9 mouse cellular contexts compared by ENCODE assay signal in the genomic region with DNA sequence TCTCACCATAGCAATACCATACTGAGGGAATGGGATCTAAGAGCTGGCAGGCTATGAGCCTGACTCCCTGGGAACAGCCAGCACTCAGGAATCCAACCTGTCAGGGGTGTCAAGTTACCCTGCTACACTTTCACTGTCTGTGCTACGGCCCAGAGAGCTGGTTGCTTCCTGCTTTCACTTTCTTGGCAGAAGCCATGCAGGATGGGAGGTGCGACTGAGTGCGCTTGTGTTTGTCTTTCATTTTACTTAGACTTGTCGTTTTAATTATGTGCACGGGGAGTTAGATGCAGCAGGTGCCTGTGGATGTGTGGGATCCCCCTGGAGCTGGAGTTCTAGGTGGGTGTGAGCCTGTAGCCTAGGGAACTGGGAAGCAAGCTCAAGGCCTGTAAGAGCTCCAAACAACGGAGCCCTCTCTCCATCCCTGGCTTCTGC. TPM values are rescaled to one million over a fixed set of nuclear protein-coding genes. Genes with fewer than 3 reads are reported as not detected.
DNase-seq lines count a peak whose midpoint lies in the region; ATAC-seq and TF ChIP-seq lines count a peak whose summit lies in the region.
"Had no signal": no experiment of that assay in that cellular context is flagged by ENCODE, and none has a peak within 500 bp of the region (broad histone marks: within the 10 kb centered on the region; RNA-seq: fewer than 3 reads in every experiment).

No protein-coding gene starts in this region.

- H3K27me3 ChIP-seq in embryonic facial prominence, embryonic 14.5 days (replicated peaks; ENCODE audit: control insufficient read depth, insufficient read depth, low read length), result no peaks in the 10 kb centered on the region
- no peaks in the 10 kb centered on the region for H3K27me3 ChIP-seq in kidney, adult 2 months (replicated peaks; ENCODE audit: control insufficient read depth, insufficient read depth, low read length)
- peaks cover 3% of the 10 kb centered on the region; the same call in 1 of the 2 replicates for H3K27me3 ChIP-seq in midbrain, embryonic 11.5 days (ENCODE audit: control insufficient read depth, insufficient read depth, low read length)
- H3K27me3 ChIP-seq: neural tube, embryonic 13.5 days had no signal

- WGBS in embryonic facial prominence, embryonic 14.5 days, result 6% methylated on average over 6 of the region's 6 CpGs
- 16% methylated on average over 6 of the region's 6 CpGs for WGBS in kidney, adult 2 months
- 15% methylated on average over 6 of the region's 6 CpGs for WGBS in midbrain, embryonic 11.5 days

- no peak overlapping the region for H3K9ac ChIP-seq in embryonic facial prominence, embryonic 14.5 days (ENCODE audit: low read depth, low read length)
- no peak overlapping the region for H3K9ac ChIP-seq in midbrain, embryonic 11.5 days (ENCODE audit: low read length)
- H3K9ac ChIP-seq: neural tube, embryonic 13.5 days had no signal

- peak; percentile 83 for ATAC-seq in embryonic facial prominence, embryonic 14.5 days (ENCODE audit: low read depth)
- ATAC-seq in neutrophil, adult 5-6 weeks (ENCODE audit: extremely low read depth, insufficient number of reproducible peaks, low FRiP score, poor library complexity, severe bottlenecking), result peak; percentile 71
- ATAC-seq in midbrain, embryonic 11.5 days (ENCODE audit: low FRiP score), result no peak

- DNase-seq in urinary bladder, postnatal 14 days (ENCODE audit: low spot score), result peak; percentile 17
- DNase-seq in urinary bladder, postnatal 10 days (ENCODE audit: low spot score), result no peak
- DNase-seq in embryonic facial prominence, embryonic 14.5 days (ENCODE audit: low spot score), result peak; percentile 88
- DNase-seq in kidney, adult 2 months, result peak; percentile 58
- no peak for DNase-seq in midbrain, embryonic 11.5 days (ENCODE audit: low spot score, missing footprints)
- DNase-seq in right cerebral cortex, postnatal 10 days (ENCODE audit: low spot score in 2 of 2), result no peak
- DNase-seq in adipocyte (ENCODE audit: low spot score), result no peak

- H3K36me3 ChIP-seq in embryonic facial prominence, embryonic 14.5 days (ENCODE audit: control insufficient read depth, insufficient read depth, low read length), result no peaks in the 10 kb centered on the region
- no peaks in the 10 kb centered on the region for H3K36me3 ChIP-seq in kidney, adult 2 months (ENCODE audit: control insufficient read depth, insufficient read depth, low read length)
- no peaks in the 10 kb centered on the region for H3K36me3 ChIP-seq in midbrain, embryonic 11.5 days (ENCODE audit: control insufficient read depth, insufficient read depth, low read length)
- H3K36me3 ChIP-seq: neural tube, embryonic 13.5 days had no signal

- no peak overlapping the region for H3K27ac ChIP-seq in embryonic facial prominence, embryonic 14.5 days (replicated peaks; ENCODE audit: low read depth, low read length)
- H3K27ac ChIP-seq in kidney, adult 2 months (ENCODE audit: insufficient read depth, low read depth, low read length), result 0 out of 2 replicates have a peak overlapping the region, but pooled peaks have one; percentile 6
- no peak overlapping the region for H3K27ac ChIP-seq in midbrain, embryonic 11.5 days (ENCODE audit: low read depth, low read length)
- H3K27ac ChIP-seq: neural tube, embryonic 13.5 days had no signal

- H3K4me2 ChIP-seq in embryonic facial prominence, embryonic 14.5 days (ENCODE audit: low read depth, low read length), result no peak overlapping the region; the same call in 1 of the 2 replicates
- H3K4me2 ChIP-seq in midbrain, embryonic 11.5 days, result no peak overlapping the region
- H3K4me2 ChIP-seq: neural tube, embryonic 13.5 days had no signal

- H3K4me3 ChIP-seq in embryonic facial prominence, embryonic 14.5 days (ENCODE audit: low read depth, low read length), result no peak overlapping the region
- H3K4me3 ChIP-seq in kidney, adult 2 months (ENCODE audit: insufficient read depth, low read depth, low read length), result no peak overlapping the region
- no peak overlapping the region for H3K4me3 ChIP-seq in midbrain, embryonic 11.5 days (ENCODE audit: low read depth, low read length)
- H3K4me3 ChIP-seq: neural tube, embryonic 13.5 days had no signal

- no peak for TF ChIP-seq CTCF in kidney, adult 2 months (conservative IDR thresholded peaks at IDR 0.05; ENCODE audit: insufficient read depth, insufficient read length, low read depth, low read length)

- no peaks in the 10 kb centered on the region for H3K4me1 ChIP-seq in embryonic facial prominence, embryonic 14.5 days (ENCODE audit: control insufficient read depth, insufficient read depth, low read length)
- no peaks in the 10 kb centered on the region; the same call in 1 of the 2 replicates for H3K4me1 ChIP-seq in kidney, adult 2 months (ENCODE audit: control insufficient read depth, insufficient read depth, low read length)
- H3K4me1 ChIP-seq in midbrain, embryonic 11.5 days (ENCODE audit: control insufficient read depth, insufficient read depth, low read length), result peaks cover 24% of the 10 kb centered on the region

- no peak for TF ChIP-seq POLR2A in kidney, adult 2 months (IDR thresholded peaks at IDR 0.05; ENCODE audit: low read depth, low read length)

- H3K9me3 ChIP-seq in embryonic facial prominence, embryonic 14.5 days (ENCODE audit: control insufficient read depth, low read length), result no peaks in the 10 kb centered on the region
- no peaks in the 10 kb centered on the region for H3K9me3 ChIP-seq in midbrain, embryonic 11.5 days (ENCODE audit: control insufficient read depth, low read length)
- H3K9me3 ChIP-seq: neural tube, embryonic 13.5 days had no signal

RNA-seq across cellular contexts. Expression of gene Celsr1, which starts 25.9 kb away (rescaled TPM):
- 5.5 TPM in 2 replicates for polyA plus RNA-seq in embryonic facial prominence, embryonic 14.5 days (2014; fragmentation: Nextera tagmentation; extraction: Ambion mirVana)
- polyA plus RNA-seq in kidney, adult 2 months (2012; rRNA removed), result 12.4 and 16.8 TPM in 2 replicates
- total RNA-seq in neutrophil, adult 5-6 weeks (2017), result 1.4 and 3.1 TPM in 2 replicates
- 4.1 and 4.9 TPM in 2 replicates for polyA plus RNA-seq in midbrain, embryonic 11.5 days (2014; fragmentation: Nextera tagmentation; extraction: Ambion mirVana)

RNA-seq across cellular contexts. Expression of gene Gramd4, which starts 49.8 kb away (rescaled TPM):
- polyA plus RNA-seq in embryonic facial prominence, embryonic 14.5 days (2014; fragmentation: Nextera tagmentation; extraction: Ambion mirVana), result 7.6 and 10.8 TPM in 2 replicates
- 18.9 and 20.6 TPM in 2 replicates for polyA plus RNA-seq in kidney, adult 2 months (2012; rRNA removed)
- total RNA-seq in neutrophil, adult 5-6 weeks (2017), result 47.0 and 55.5 TPM in 2 replicates
- polyA plus RNA-seq in midbrain, embryonic 11.5 days (2014; fragmentation: Nextera tagmentation; extraction: Ambion mirVana), result 7.8 and 8.9 TPM in 2 replicates

Comparison
In these comparisons a context has a peak if more than half of its experiments do, and no peak if none do; other contexts are left out.
1. DNase-seq: peak in urinary bladder, postnatal 14 days (single experiment), embryonic facial prominence, embryonic 14.5 days (single experiment) and kidney, adult 2 months (single experiment); none in urinary bladder, postnatal 10 days (single experiment), midbrain, embryonic 11.5 days (single experiment), right cerebral cortex, postnatal 10 days (0 of 2) and adipocyte (single experiment).